Mouse (Mus musculus) stomach, postnatal 0 days (tissue): ENCODE results near the gene Celf1.

Experiments
- CTCF ChIP-seq: IDR thresholded peaks from 2 replicates; pipeline ENCODE4 v1.5.1; 2016; ENCODE audit warnings: antibody characterized with exemption, low read depth, mild to moderate bottlenecking, moderate library complexity
- EP300 ChIP-seq: optimal IDR thresholded peaks from 2 replicates; pipeline ENCODE3; 2016; ENCODE audit warnings: antibody characterized with exemption

GRCm38 (mm10) chr2:90917233-90917998 is 22.8 kb upstream of the Celf1 start:
- TF ChIP-seq CTCF (no peak), EP300 (no peak)
